Mouse (Mus musculus) skeletal muscle tissue, postnatal 0 days (tissue): Measurements from ENCODE around the gene Gm15262. TPM values are rescaled to one million over a fixed set of nuclear protein-coding genes. Genes with fewer than 3 reads are reported as not detected.

Source experiments
- polyA plus RNA-seq: library from polyadenylated mRNA; unstranded; fragments of >200 nt; fragmentation: Nextera tagmentation; extraction: Ambion mirVana; gene quantifications from 2 replicates; pipeline ENCODE4 v1.2.1, GENCODE M21; 2015

Gene Gm15262
- polyA plus RNA-seq: 0.23 TPM in 2 replicates

DNA sequence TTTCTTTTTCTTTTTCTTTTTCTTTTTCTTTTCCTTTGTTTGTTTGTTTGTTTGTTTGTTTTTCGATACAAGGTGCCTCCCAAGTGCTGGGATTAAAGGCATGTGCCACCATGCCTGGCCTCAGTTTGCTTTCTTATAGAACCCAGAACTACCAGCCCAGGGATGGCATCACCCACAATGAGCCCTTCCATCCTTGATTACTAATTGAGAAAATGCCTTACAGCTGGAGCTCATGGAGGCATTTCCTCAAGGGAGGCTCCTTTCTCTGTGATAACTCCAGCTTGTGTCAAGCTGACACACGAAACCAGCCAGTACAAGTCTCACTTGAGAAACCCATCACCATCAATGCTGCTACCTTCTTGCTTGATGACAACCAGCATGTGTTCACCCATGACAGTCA is at the start of gene Gm15262:
Gm15262 (plus strand) TSS at position 301 of the 400 bp plus-strand sequence.

Other genes with a start within 250 kb of the Gm15262 start
- gene Scml2, start 170.3 kb upstream of the Gm15262 start, polyA plus RNA-seq: 1.3 TPM in 2 replicates